Mouse (Mus musculus) neutrophil, adult 83 days (primary cell): ENCODE measurements around the gene Olfr115. TPM values are rescaled to one million over a fixed set of nuclear protein-coding genes. Genes with fewer than 3 reads are reported as not detected.

Experiments used
- total RNA-seq, 2 experiments: library from RNA; stranded (reverse); gene quantifications; one replicate each; pipeline ENCODE4 v1.2.4; 2023

The Olfr115 gene
- not detected for total RNA-seq

DNA sequence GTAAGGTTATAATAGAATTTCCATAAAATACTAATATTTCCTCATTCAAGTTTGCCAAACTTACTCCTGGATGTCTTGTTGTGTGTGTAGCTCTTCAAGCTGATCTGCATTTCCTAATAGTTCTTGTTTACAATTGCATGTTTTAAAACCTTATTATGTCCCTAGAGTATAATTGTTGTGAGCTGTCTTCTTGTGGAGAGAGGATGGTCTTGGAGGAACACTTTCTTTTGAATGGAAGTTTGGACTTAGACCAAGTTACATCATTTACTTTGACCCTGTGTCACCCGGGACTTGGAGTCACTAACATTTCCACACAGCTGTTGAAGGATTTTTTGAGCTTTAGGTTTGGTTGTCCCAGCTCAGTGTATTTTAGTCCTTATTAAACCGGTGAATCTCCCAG, at the start of gene Olfr115, which contains the start of gene Olfr116:
TSS of gene Olfr115 (minus strand) at position 101 of the 400 bp plus-strand sequence.
TSS of gene Olfr116 (minus strand) at position 191 of the 400 bp plus-strand sequence.

GRCm38 (mm10) chr17:37666688-37667087, 39.8 kb upstream of the Olfr115 start, which contains the start of gene Olfr118:
Gene Olfr118, plus strand, starts transcription at chr17:37666988.

GRCm38 (mm10) chr17:37663682-37664081, 36.8 kb upstream of the Olfr115 start, which contains the start of gene Olfr117:
Gene Olfr117, minus strand, starts transcription at chr17:37663782.

GRCm38 (mm10) chr17:37592643-37593042, 34.3 kb downstream of the Olfr115 start, which contains the start of gene Olfr114:
Gene Olfr114, minus strand, starts transcription at chr17:37592743.

GRCm38 (mm10) chr17:37577563-37577962, 49.3 kb downstream of the Olfr115 start, which contains the start of gene Olfr113:
Gene Olfr113, minus strand, starts transcription at chr17:37577663.

DNA sequence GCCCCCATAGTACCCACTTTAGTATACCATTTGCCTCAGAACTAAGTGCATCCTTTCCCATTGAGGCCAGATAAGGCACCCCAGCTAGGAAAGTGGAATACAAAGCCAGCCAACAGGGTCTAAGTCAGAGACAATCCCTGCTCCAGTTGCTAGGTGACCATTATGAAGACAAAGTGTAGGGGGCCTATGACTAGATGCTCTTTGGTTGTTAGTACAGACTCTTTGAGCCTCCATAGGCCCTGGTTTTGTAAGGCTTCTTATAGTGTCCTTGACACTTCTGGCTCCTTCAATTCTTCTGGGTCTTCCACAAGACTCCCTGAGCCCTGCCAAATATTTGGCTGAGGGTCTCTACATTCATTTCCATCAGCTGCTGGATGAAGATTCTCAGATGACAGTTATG, 57.6 kb downstream of the Olfr115 start, which contains the start of gene Olfr112:
TSS of gene Olfr112 (minus strand) at position 101 of the 400 bp plus-strand sequence.

Other genes with a start within 250 kb of the Olfr115 start
- not detected for gene Olfr105-ps, start 248.1 kb downstream of the Olfr115 start, total RNA-seq
- gene Olfr106-ps, start 236.7 kb downstream of the Olfr115 start, total RNA-seq: not detected
- not detected for gene Olfr107, start 227.9 kb downstream of the Olfr115 start, total RNA-seq
- not detected for gene Olfr108, start 181.6 kb downstream of the Olfr115 start, total RNA-seq
- not detected for gene Olfr109, start 168.2 kb downstream of the Olfr115 start, total RNA-seq
- not detected for gene H2-M2, start 143.6 kb downstream of the Olfr115 start, total RNA-seq
- gene Olfr110, start 134.6 kb downstream of the Olfr115 start, total RNA-seq: not detected
- not detected for gene Olfr111, start 119.1 kb downstream of the Olfr115 start, total RNA-seq
- not detected for gene Olfr112, start 57.7 kb downstream of the Olfr115 start, total RNA-seq
- gene Olfr113, start 49.4 kb downstream of the Olfr115 start, total RNA-seq: not detected
- not detected for gene Olfr114, start 34.4 kb downstream of the Olfr115 start, total RNA-seq
- not detected for gene Olfr116, start 90 bp upstream of the Olfr115 start, total RNA-seq
- not detected for gene Olfr117, start 36.7 kb upstream of the Olfr115 start, total RNA-seq
- gene Olfr118, start 39.9 kb upstream of the Olfr115 start, total RNA-seq: not detected
- not detected for gene Olfr119, start 69.5 kb upstream of the Olfr115 start, total RNA-seq
- not detected for gene Olfr120, start 94.7 kb upstream of the Olfr115 start, total RNA-seq
- gene Olfr121, start 121.7 kb upstream of the Olfr115 start, total RNA-seq: not detected
- gene Olfr122, start 141.5 kb upstream of the Olfr115 start, total RNA-seq: not detected
- not detected for gene Olfr123, start 166.4 kb upstream of the Olfr115 start, total RNA-seq
- gene Olfr124, start 172.8 kb upstream of the Olfr115 start, total RNA-seq: not detected
- not detected for gene Olfr125, start 205.8 kb upstream of the Olfr115 start, total RNA-seq
- not detected for gene Olfr126, start 220.4 kb upstream of the Olfr115 start, total RNA-seq